Mouse (Mus musculus) lung, embryonic 15.5 days (tissue): ENCODE results near the gene Sqstm1. TPM values are rescaled to one million over a fixed set of nuclear protein-coding genes. Genes with fewer than 3 reads are reported as not detected.

Source experiments
- ATAC-seq: fragments of 200-750 bp; cut with Nextera tagmentation; 2 replicates; pipeline ENCODE4 v1.8.0; 2017; ENCODE audit warnings: moderate number of reproducible peaks, borderline replicate concordance; ENCODE audit not compliant: low FRiP score, low TSS enrichment; ENCODE audit errors: extremely low read depth
- H3K27ac ChIP-seq: fragments of 300-500 bp; sonication (generic); 2 replicates; pipeline ENCODE4 v1.5.1; 2015; ENCODE audit warnings: moderate library complexity, mild to moderate bottlenecking, inconsistent platforms
- H3K27me3 ChIP-seq: fragments of 300-500 bp; sonication (generic); 2 replicates; pipeline ENCODE4 v1.6.1; 2015; ENCODE audit warnings: inconsistent platforms
- H3K36me3 ChIP-seq: fragments of 300-500 bp; sonication (generic); 2 replicates; pipeline ENCODE4 v1.6.1; 2015; ENCODE audit warnings: inconsistent platforms
- H3K4me1 ChIP-seq: fragments of 300-500 bp; sonication (generic); 2 replicates; pipeline ENCODE4 v1.6.1; 2015; ENCODE audit warnings: inconsistent platforms
- H3K4me2 ChIP-seq: fragments of 300-500 bp; sonication (generic); 2 replicates; pipeline ENCODE4 v1.6.1; 2015; ENCODE audit warnings: inconsistent platforms, mild to moderate bottlenecking, moderate library complexity
- H3K4me3 ChIP-seq: fragments of 300-500 bp; sonication (generic); 2 replicates; pipeline ENCODE4 v1.5.1; 2015; ENCODE audit warnings: mild to moderate bottlenecking, inconsistent platforms
- H3K9ac ChIP-seq: fragments of 300-500 bp; sonication (generic); 2 replicates; pipeline ENCODE4 v1.6.1; 2015; ENCODE audit warnings: inconsistent platforms
- H3K9me3 ChIP-seq: fragments of 300-500 bp; sonication (generic); 2 replicates; pipeline ENCODE4 v1.6.1; 2016; ENCODE audit warnings: inconsistent platforms
- WGBS: fragments of 180-500 bp; shearing (Covaris S2); methylation state at CpG from one replicate; pipeline ENCODE4 v1.1.7; 2015; 5-methylcytosine and 5-hydroxymethylcytosine counted together
- polyA plus RNA-seq: library from polyadenylated mRNA; unstranded; fragments of >200 nt; fragmentation: Nextera tagmentation; extraction: Ambion mirVana; gene quantifications from 2 replicates; pipeline ENCODE4 v1.2.1, GENCODE M21; 2015

Gene Sqstm1
- polyA plus RNA-seq, 1 experiment from 2014 or later: 273 TPM

DNA sequence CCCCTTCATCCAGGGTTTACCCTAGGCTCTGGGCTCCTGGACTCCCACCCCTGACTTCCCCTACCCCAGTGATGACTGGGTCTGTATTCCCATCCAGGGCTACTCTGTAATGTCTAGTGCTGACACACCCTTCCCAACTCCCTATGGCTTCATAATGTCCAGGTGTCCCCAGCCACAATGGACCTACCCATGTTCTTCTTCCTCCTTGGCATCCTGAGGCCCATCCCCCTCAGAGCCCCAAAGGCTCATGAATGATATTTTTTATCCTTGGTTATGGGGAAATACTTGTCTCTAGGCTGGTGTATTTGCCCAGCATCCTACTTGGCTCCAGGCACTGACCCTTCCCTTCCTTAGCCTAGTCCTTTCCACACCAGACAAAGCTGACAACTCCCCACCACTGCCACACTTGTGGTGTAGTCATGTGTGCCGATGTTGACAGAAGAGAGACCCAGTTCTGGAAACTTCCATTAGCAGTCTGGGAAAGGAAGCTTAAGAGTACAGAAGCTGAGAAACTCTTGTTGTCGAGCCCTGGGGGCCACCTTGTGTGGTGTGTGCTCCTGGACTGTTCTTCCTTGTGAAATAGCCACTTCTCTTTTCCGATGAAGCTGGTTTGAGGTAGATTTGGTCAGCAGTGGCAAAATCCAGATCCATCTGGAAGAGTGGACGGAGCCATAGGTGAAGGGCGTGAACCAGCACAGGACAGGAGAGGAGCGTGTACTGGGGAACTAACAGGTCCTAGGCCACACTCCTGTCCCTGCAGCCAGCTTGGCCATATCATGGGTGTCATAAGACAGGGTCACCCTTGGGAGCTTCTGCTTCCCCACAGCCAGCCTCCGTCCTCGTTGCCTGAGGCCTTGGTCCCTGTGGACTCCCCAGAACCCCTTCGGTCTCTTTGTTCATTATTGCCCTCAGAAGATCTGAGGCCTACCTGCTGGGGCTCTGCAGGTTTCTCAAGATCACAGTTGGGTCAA lies 28.5 kb upstream of the Sqstm1 start:
- no peak for ATAC-seq

GRCm38 (mm10) chr11:50238324-50238723 lies 27.7 kb upstream of the Sqstm1 start, which contains the start of gene Ltc4s:
Gene Ltc4s, minus strand, starts transcription at chr11:50238616.
- Histone ChIP-seq H3K4me3 (peak within 1 kb of the TSS; percentile 62), H3K4me2 (peak within 1 kb of the TSS; percentile 91), H3K9me3 (no peaks in the 10 kb centered on the region), H3K27me3 (peaks cover 15% of the 10 kb centered on the region), H3K27ac (no peak within 1 kb of the TSS), H3K4me1 (peaks cover 23% of the 10 kb centered on the region), H3K9ac (peak within 1 kb of the TSS; percentile 63; the same call in 1 of the 2 replicates), H3K36me3 (peaks cover 16% of the 10 kb centered on the region)
- WGBS: 31% methylated on average over 10 of the region's 10 CpGs
- no peak for ATAC-seq

More for the DNA sequence above, 28.5 kb upstream of the Sqstm1 start:
- Histone ChIP-seq H3K36me3 (peaks cover 9% of the 10 kb centered on the region), H3K27me3 (peaks cover 15% of the 10 kb centered on the region), H3K4me2 (no peak overlapping the region), H3K9ac (no peak overlapping the region), H3K4me1 (peaks cover 23% of the 10 kb centered on the region), H3K27ac (no peak overlapping the region), H3K9me3 (no peaks in the 10 kb centered on the region), H3K4me3 (no peak overlapping the region)
- WGBS: 91% methylated on average over 9 of the region's 9 CpGs

GRCm38 (mm10) chr11:50236937-50237835 lies 26.6 kb upstream of the Sqstm1 start:
- peak overlapping the region; percentile 62 for H3K4me3 ChIP-seq
- 2% methylated on average over 66 of the region's 66 CpGs for WGBS
- H3K9me3 ChIP-seq: no peaks in the 10 kb centered on the region
- peaks cover 15% of the 10 kb centered on the region for H3K27me3 ChIP-seq
- H3K36me3 ChIP-seq: peaks cover 28% of the 10 kb centered on the region
- H3K9ac ChIP-seq: peak overlapping the region; percentile 63
- H3K4me1 ChIP-seq: peaks cover 23% of the 10 kb centered on the region
- no peak overlapping the region for H3K27ac ChIP-seq
- ATAC-seq: peak; percentile 17; the same call in 1 of the 2 replicates
- peak overlapping the region; percentile 91 for H3K4me2 ChIP-seq

- Histone ChIP-seq H3K9me3 (no peaks in the 10 kb centered on the region), H3K27me3 (peaks cover 15% of the 10 kb centered on the region), H3K4me1 (peaks cover 23% of the 10 kb centered on the region), H3K36me3 (peaks cover 30% of the 10 kb centered on the region), H3K27ac (no peak overlapping the region; the same call in 1 of the 2 replicates), H3K4me3 (peak overlapping the region; percentile 62), H3K4me2 (peak overlapping the region; percentile 91), H3K9ac (peak overlapping the region; percentile 63)
- WGBS: under 1% methylated on average over 24 of the region's 27 CpGs
- peak; percentile 93 for ATAC-seq
Measured at GRCm38 (mm10) chr11:50236540-50236936, 25.9 kb upstream of the Sqstm1 start.

DNA sequence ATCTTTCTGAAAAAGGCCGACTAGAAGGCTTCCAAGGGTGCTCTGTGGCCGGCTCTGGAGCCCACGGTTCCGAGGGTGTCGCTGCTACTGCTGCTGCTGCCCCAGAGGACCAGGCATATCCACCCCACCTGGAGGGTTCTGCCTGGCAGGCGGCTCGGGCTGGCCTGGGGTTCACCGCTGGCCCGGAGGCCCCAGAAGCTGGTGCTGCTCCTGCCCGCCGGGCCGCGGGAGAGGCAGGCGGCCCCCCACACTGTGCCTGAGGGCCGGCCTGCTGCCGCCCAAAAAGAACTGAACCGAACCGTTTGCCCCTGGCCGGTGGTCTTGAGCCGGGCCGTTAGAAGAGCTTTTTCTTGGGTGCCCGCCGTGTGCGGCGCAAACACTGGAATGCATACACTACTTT lies 24.0 kb upstream of the Sqstm1 start:
- H3K4me1 ChIP-seq: peaks cover 31% of the 10 kb centered on the region
- 95% methylated on average over 25 of the region's 25 CpGs for WGBS
- peaks cover 30% of the 10 kb centered on the region for H3K36me3 ChIP-seq
- H3K9me3 ChIP-seq: no peaks in the 10 kb centered on the region
- H3K27me3 ChIP-seq: peaks cover 15% of the 10 kb centered on the region
- no peak overlapping the region for H3K4me2 ChIP-seq
- no peak overlapping the region for H3K4me3 ChIP-seq
- H3K9ac ChIP-seq: no peak overlapping the region
- no peak for ATAC-seq
- H3K27ac ChIP-seq: no peak overlapping the region

DNA sequence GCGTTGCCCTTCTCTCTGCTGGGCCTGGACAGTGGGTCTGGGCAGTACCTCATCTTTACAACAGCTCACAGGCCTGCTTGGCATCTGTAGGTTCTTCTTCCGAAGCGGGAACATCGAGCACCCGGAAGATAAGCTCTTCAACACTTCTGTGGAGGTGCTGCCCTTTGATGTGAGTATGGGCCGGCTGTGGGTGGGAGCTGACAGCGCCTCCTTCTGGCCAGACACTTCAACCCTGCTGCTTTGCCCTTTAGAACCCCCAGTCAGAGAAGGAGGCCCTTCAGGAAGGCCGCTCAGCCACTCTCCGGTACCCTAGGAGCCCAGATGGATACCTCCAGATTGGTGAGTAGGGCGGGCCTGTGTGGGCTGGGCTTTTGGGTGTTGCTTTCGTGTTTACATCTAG lies 23.4 kb upstream of the Sqstm1 start:
- peaks cover 15% of the 10 kb centered on the region for H3K27me3 ChIP-seq
- no peak overlapping the region for H3K4me2 ChIP-seq
- peaks cover 35% of the 10 kb centered on the region for H3K4me1 ChIP-seq
- H3K27ac ChIP-seq: no peak overlapping the region
- H3K9ac ChIP-seq: no peak overlapping the region
- H3K36me3 ChIP-seq: peaks cover 30% of the 10 kb centered on the region
- 85% methylated on average over 11 of the region's 11 CpGs for WGBS
- no peak for ATAC-seq
- no peak overlapping the region for H3K4me3 ChIP-seq
- no peaks in the 10 kb centered on the region for H3K9me3 ChIP-seq

GRCm38 (mm10) chr11:50233022-50233421 lies 22.4 kb upstream of the Sqstm1 start:
- Histone ChIP-seq H3K27ac (no peak overlapping the region), H3K36me3 (peaks cover 30% of the 10 kb centered on the region), H3K4me3 (no peak overlapping the region), H3K9ac (no peak overlapping the region), H3K4me2 (no peak overlapping the region), H3K9me3 (no peaks in the 10 kb centered on the region), H3K27me3 (peaks cover 11% of the 10 kb centered on the region), H3K4me1 (peaks cover 41% of the 10 kb centered on the region)
- ATAC-seq: no peak
- 93% methylated on average over 13 of the region's 13 CpGs for WGBS

DNA sequence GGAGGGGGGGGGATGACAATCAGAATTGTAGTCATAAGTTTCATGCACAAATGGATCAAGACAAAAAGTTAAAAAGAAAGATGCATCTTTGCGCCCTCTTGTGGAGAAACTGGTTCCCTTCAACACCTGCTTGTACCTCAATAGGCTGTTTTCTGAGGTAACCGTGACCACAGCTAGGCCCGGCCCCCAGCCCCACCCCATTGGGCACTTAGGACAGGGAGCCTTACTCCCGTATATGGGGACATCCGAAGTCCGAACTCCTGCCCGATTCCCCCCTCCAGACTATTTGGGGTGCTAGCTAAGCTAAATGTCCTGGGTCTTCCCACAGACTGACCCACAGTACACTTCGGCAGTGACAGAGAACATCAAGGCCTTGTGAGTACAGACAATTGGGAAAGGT lies 20.8 kb upstream of the Sqstm1 start:
- peak overlapping the region; percentile 57 for H3K4me2 ChIP-seq
- 26% methylated on average over 8 of the region's 8 CpGs for whole genome bisulfite sequencing
- peaks cover 30% of the 10 kb centered on the region for H3K36me3 ChIP-seq
- no peak for ATAC-seq
- no peak overlapping the region for H3K27ac ChIP-seq
- H3K9ac ChIP-seq: no peak overlapping the region
- H3K27me3 ChIP-seq: no peaks in the 10 kb centered on the region
- peaks cover 45% of the 10 kb centered on the region for H3K4me1 ChIP-seq
- 0 out of 2 replicates have a peak overlapping the region, but pooled peaks have one; percentile 30 for H3K4me3 ChIP-seq
- H3K9me3 ChIP-seq: no peaks in the 10 kb centered on the region

GRCm38 (mm10) chr11:50230481-50231304 lies 20.1 kb upstream of the Sqstm1 start:
- H3K4me1 ChIP-seq: peaks cover 45% of the 10 kb centered on the region
- ATAC-seq: no peak

DNA sequence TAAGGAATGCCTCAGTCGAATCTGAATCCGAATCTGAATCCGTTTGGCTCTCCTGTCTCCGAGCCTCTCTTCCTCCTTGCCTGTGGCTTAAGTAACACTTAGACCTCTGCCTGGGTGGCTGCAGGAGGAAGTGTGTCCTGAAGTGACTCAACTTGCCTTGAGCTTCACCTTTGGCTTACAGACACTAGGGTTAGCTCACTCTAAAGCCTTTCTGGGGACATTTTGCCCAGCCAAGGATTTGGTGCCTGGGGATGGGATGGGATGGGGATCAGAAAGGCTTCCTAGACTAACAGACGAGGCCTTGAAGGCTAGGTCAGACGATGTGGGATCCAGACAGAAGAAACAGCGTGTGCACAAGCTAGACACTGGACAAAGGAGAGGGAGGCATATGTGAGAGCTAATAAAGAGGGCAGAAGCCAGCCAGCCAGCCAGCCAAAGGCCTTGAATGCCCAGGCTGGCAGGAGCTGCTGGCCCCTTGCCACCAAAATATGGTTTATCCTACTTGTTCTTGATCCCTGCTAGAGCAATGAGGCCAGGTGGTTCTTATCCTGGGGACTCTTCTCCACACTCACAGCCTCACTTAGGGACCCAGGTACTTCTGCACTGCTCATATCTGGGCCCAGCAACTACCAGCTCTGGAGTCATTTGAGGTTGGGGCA lies 18.8 kb upstream of the Sqstm1 start:
- no peaks in the 10 kb centered on the region for H3K27me3 ChIP-seq
- WGBS: 40% methylated on average over 7 of the region's 7 CpGs
- no peak overlapping the region for H3K27ac ChIP-seq
- peaks cover 44% of the 10 kb centered on the region for H3K4me1 ChIP-seq
- no peak for ATAC-seq
- no peak overlapping the region for H3K9ac ChIP-seq
- H3K9me3 ChIP-seq: no peaks in the 10 kb centered on the region
- H3K4me2 ChIP-seq: no peak overlapping the region
- no peak overlapping the region for H3K4me3 ChIP-seq
- H3K36me3 ChIP-seq: peaks cover 25% of the 10 kb centered on the region

More at GRCm38 (mm10) chr11:50230481-50231304, 20.1 kb upstream of the Sqstm1 start:
- H3K9me3 ChIP-seq: no peaks in the 10 kb centered on the region
- H3K4me3 ChIP-seq: peak overlapping the region; percentile 30
- H3K9ac ChIP-seq: no peak overlapping the region
- peaks cover 30% of the 10 kb centered on the region for H3K36me3 ChIP-seq
- WGBS: 32% methylated on average over 45 of the region's 45 CpGs
- H3K27me3 ChIP-seq: no peaks in the 10 kb centered on the region
- peak overlapping the region; percentile 57 for H3K4me2 ChIP-seq
- no peak overlapping the region for H3K27ac ChIP-seq
